Mouse (Mus musculus) limb, embryonic 14.5 days (tissue): ENCODE results near the gene Olfr437. TPM values are rescaled to one million over a fixed set of nuclear protein-coding genes. Genes with fewer than 3 reads are reported as not detected.

Experiments
- ATAC-seq: fragments of 200-750 bp; cut with Nextera tagmentation; 2 replicates; pipeline ENCODE4 v1.8.0; 2017; ENCODE audit warnings: low read depth, moderate number of reproducible peaks, moderate TSS enrichment; ENCODE audit not compliant: low FRiP score
- DNase-seq: peaks from one replicate; pipeline ENCODE4 v3.0.0-alpha.2; 2015; ENCODE audit warnings: low spot score
- H3K27ac ChIP-seq: fragments of 300-500 bp; sonication (generic); replicated peaks from 2 replicates; pipeline ENCODE4 v1.5.1; 2014; ENCODE audit warnings: low read depth, mild to moderate bottlenecking, low read length, moderate library complexity, mixed read lengths
- H3K27me3 ChIP-seq: fragments of 300-500 bp; sonication (generic); 2 replicates; pipeline ENCODE4 v1.6.1; 2014; ENCODE audit warnings: low read length, mixed read lengths; ENCODE audit not compliant: control insufficient read depth, insufficient read depth
- H3K36me3 ChIP-seq: fragments of 300-500 bp; sonication (generic); 2 replicates; pipeline ENCODE4 v1.6.1; 2014; ENCODE audit warnings: mild to moderate bottlenecking, low read length, moderate library complexity, mixed read lengths; ENCODE audit not compliant: control insufficient read depth, insufficient read depth
- H3K4me1 ChIP-seq: fragments of 300-500 bp; sonication (generic); 2 replicates; pipeline ENCODE4 v1.6.1; 2014; ENCODE audit warnings: antibody characterized with exemption, low read length, mixed read lengths; ENCODE audit not compliant: control insufficient read depth, insufficient read depth
- H3K4me2 ChIP-seq: fragments of 300-500 bp; sonication (generic); replicated peaks from 2 replicates; pipeline ENCODE4 v1.6.1; 2014; ENCODE audit warnings: low read depth, mild to moderate bottlenecking, low read length, moderate library complexity; ENCODE audit not compliant: severe bottlenecking
- H3K4me3 ChIP-seq: fragments of 300-500 bp; sonication (generic); replicated peaks from 2 replicates; pipeline ENCODE4 v1.5.1; 2014; ENCODE audit warnings: low read length
- H3K9ac ChIP-seq: fragments of 300-500 bp; sonication (generic); 2 replicates; pipeline ENCODE4 v1.6.1; 2014; ENCODE audit warnings: mild to moderate bottlenecking, low read depth, low read length, moderate library complexity; ENCODE audit not compliant: severe bottlenecking
- H3K9me3 ChIP-seq: fragments of 300-500 bp; sonication (generic); 2 replicates; pipeline ENCODE4 v1.6.1; 2016; ENCODE audit warnings: low read length; ENCODE audit not compliant: control insufficient read depth
- POLR2A ChIP-seq: fragments of 200-500 bp; IDR thresholded peaks from 2 replicates; pipeline ENCODE4 v1.8.0; 2012; ENCODE audit warnings: inconsistent platforms, mild to moderate bottlenecking, moderate library complexity, borderline replicate concordance; ENCODE audit not compliant: insufficient read depth, insufficient read length; ENCODE audit errors: extremely low read depth
- WGBS: fragments of 180-500 bp; shearing (Covaris S2); extraction: QIAGEN DNeasy Blood & Tissue Kit; methylation state at CpG from one replicate; pipeline ENCODE4 v1.1.7; 2014; 5-methylcytosine and 5-hydroxymethylcytosine counted together
- polyA plus RNA-seq, 2 experiments: library from polyadenylated mRNA; depleted of rRNA in 1 of 2; stranded (reverse) in 1 of 2; unstranded in 1 of 2; fragments of >200 nt; fragmentation: Nextera tagmentation in 1 of 2; extraction: Ambion mirVana in 1 of 2; gene quantifications; 2 replicates each; pipeline versions ENCODE4 v1.2.1 to v1.2.3; 2012 to 2014

The Olfr437 gene
- polyA plus RNA-seq, 2 experiments: not detected

GRCm38 (mm10) chr6:43178584-43179501 lies 15.8 kb downstream of the Olfr437 start:
- Histone ChIP-seq H3K36me3 (no peaks in the 10 kb centered on the region), H3K27me3 (no peaks in the 10 kb centered on the region), H3K9me3 (no peaks in the 10 kb centered on the region), H3K9ac (no peak overlapping the region), H3K4me1 (no peaks in the 10 kb centered on the region), H3K27ac (no peak overlapping the region), H3K4me2 (no peak overlapping the region), H3K4me3 (no peak overlapping the region)
- no peak for TF ChIP-seq POLR2A
- no peak for DNase-seq
- ATAC-seq: no peak
- 70% methylated on average over 6 of the region's 6 CpGs for WGBS

- DNase-seq: no peak
- no peaks in the 10 kb centered on the region for H3K36me3 ChIP-seq
- H3K9ac ChIP-seq: no peak overlapping the region
- no peak overlapping the region for H3K4me2 ChIP-seq
- no peaks in the 10 kb centered on the region for H3K4me1 ChIP-seq
- H3K27me3 ChIP-seq: no peaks in the 10 kb centered on the region
- no peak overlapping the region for H3K27ac ChIP-seq
- TF ChIP-seq POLR2A: no peak
- no peak for ATAC-seq
- 73% methylated on average over 3 of the region's 3 CpGs for WGBS
- H3K9me3 ChIP-seq: no peaks in the 10 kb centered on the region
- H3K4me3 ChIP-seq: no peak overlapping the region
These were observed 27.9 kb downstream of the Olfr437 start for GRCm38 (mm10) chr6:43190986-43191385.

- no peak for DNase-seq
- Histone ChIP-seq H3K4me3 (no peak within 1 kb of the TSS), H3K9me3 (no peaks in the 10 kb centered on the region), H3K4me2 (no peak within 1 kb of the TSS), H3K4me1 (no peaks in the 10 kb centered on the region), H3K36me3 (no peaks in the 10 kb centered on the region), H3K27me3 (no peaks in the 10 kb centered on the region), H3K9ac (no peak within 1 kb of the TSS), H3K27ac (no peak within 1 kb of the TSS)
- no peak for TF ChIP-seq POLR2A
- ATAC-seq: no peak
These were observed 33.7 kb downstream of the Olfr437 start, which contains the start of gene Olfr435 for GRCm38 (mm10) chr6:43196781-43197180. Olfr435 (plus strand) TSS chr6:43197146.

GRCm38 (mm10) chr6:43198094-43198493 lies 35.0 kb downstream of the Olfr437 start:
- WGBS: 79% methylated on average over 3 of the region's 3 CpGs
- H3K4me2 ChIP-seq: no peak overlapping the region
- no peaks in the 10 kb centered on the region for H3K9me3 ChIP-seq
- H3K4me3 ChIP-seq: no peak overlapping the region
- H3K36me3 ChIP-seq: no peaks in the 10 kb centered on the region
- no peak for TF ChIP-seq POLR2A
- H3K27me3 ChIP-seq: no peaks in the 10 kb centered on the region
- ATAC-seq (no peak), DNase-seq (no peak)
- H3K27ac ChIP-seq: no peak overlapping the region
- H3K9ac ChIP-seq: no peak overlapping the region
- no peaks in the 10 kb centered on the region for H3K4me1 ChIP-seq

GRCm38 (mm10) chr6:43202786-43203185 lies 39.7 kb downstream of the Olfr437 start:
- no peak for DNase-seq
- Histone ChIP-seq H3K9me3 (no peaks in the 10 kb centered on the region), H3K4me3 (no peak overlapping the region), H3K4me1 (no peaks in the 10 kb centered on the region), H3K9ac (no peak overlapping the region), H3K27me3 (no peaks in the 10 kb centered on the region), H3K4me2 (no peak overlapping the region), H3K36me3 (no peaks in the 10 kb centered on the region), H3K27ac (no peak overlapping the region)
- TF ChIP-seq POLR2A: no peak
- ATAC-seq: no peak
